Mouse (Mus musculus) activated CD4-positive, CD25-positive, alpha-beta regulatory T cell, adult 4 months (primary cell): Measurements from ENCODE around the gene Hsd11b2. TPM values are rescaled to one million over a fixed set of nuclear protein-coding genes. Genes with fewer than 3 reads are reported as not detected.

Source experiments
- ATAC-seq: one replicate; pipeline ENCODE4 v1.8.0; 2017
- polyA plus RNA-seq, 2 experiments: library from polyadenylated mRNA; unstranded; fragments of 100-300 nt; shearing (Covaris generic); gene quantifications; one replicate each; pipeline ENCODE4 v1.2.1; 2017

Hsd11b2 gene
- not detected for polyA plus RNA-seq

GRCm38 (mm10) chr8:105518436-105519313 is at the start of gene Hsd11b2:
Gene Hsd11b2, plus strand, starts transcription at chr8:105518755.
- peak; percentile 79 for ATAC-seq

GRCm38 (mm10) chr8:105469041-105469695 is 49.4 kb upstream of the Hsd11b2 start:
- no peak for ATAC-seq

GRCm38 (mm10) chr8:105469816-105470215 is 48.7 kb upstream of the Hsd11b2 start:
- no peak for ATAC-seq

- no peak for ATAC-seq
Measured at GRCm38 (mm10) chr8:105470262-105470661, 48.3 kb upstream of the Hsd11b2 start.

- ATAC-seq = no peak
Measured at GRCm38 (mm10) chr8:105470681-105471313, 47.8 kb upstream of the Hsd11b2 start.

- ATAC-seq = no peak
Measured at GRCm38 (mm10) chr8:105471314-105472015, 47.1 kb upstream of the Hsd11b2 start, which contains the start of gene Tppp3. Gene Tppp3, minus strand, starts transcription at chr8:105471526.

GRCm38 (mm10) chr8:105472414-105472932 is 46.1 kb upstream of the Hsd11b2 start:
- no peak for ATAC-seq

GRCm38 (mm10) chr8:105472983-105473382 is 45.6 kb upstream of the Hsd11b2 start:
- ATAC-seq = no peak

- ATAC-seq = no peak
Measured at GRCm38 (mm10) chr8:105473816-105474606, 44.5 kb upstream of the Hsd11b2 start.

GRCm38 (mm10) chr8:105474680-105475079 is 43.9 kb upstream of the Hsd11b2 start:
- no peak for ATAC-seq

GRCm38 (mm10) chr8:105475254-105475653 is 43.3 kb upstream of the Hsd11b2 start:
- no peak for ATAC-seq

GRCm38 (mm10) chr8:105475742-105476141 is 42.8 kb upstream of the Hsd11b2 start:
- ATAC-seq = no peak

- no peak for ATAC-seq
Measured at GRCm38 (mm10) chr8:105476161-105476560, 42.4 kb upstream of the Hsd11b2 start.

- no peak for ATAC-seq
Measured at GRCm38 (mm10) chr8:105476628-105477413, 41.7 kb upstream of the Hsd11b2 start.

- ATAC-seq = no peak
Measured at GRCm38 (mm10) chr8:105477792-105478191, 40.8 kb upstream of the Hsd11b2 start.

GRCm38 (mm10) chr8:105481013-105481412 is 37.5 kb upstream of the Hsd11b2 start:
- ATAC-seq = no peak

GRCm38 (mm10) chr8:105481453-105481852 is 37.1 kb upstream of the Hsd11b2 start:
- no peak for ATAC-seq

GRCm38 (mm10) chr8:105482123-105482522 is 36.4 kb upstream of the Hsd11b2 start:
- ATAC-seq = no peak

GRCm38 (mm10) chr8:105483212-105484029 is 35.1 kb upstream of the Hsd11b2 start:
- no peak for ATAC-seq

GRCm38 (mm10) chr8:105484030-105484368 is 34.6 kb upstream of the Hsd11b2 start:
- no peak for ATAC-seq
